Mouse (Mus musculus) heart, adult 8-10 months (tissue): ENCODE measurements around the gene Il11. TPM values are rescaled to one million over a fixed set of nuclear protein-coding genes. Genes with fewer than 3 reads are reported as not detected.

ENCODE experiments used
- DNase-seq: peaks from one replicate; pipeline ENCODE4 v3.0.0; 2022; ENCODE audit warnings: low spot score
- total RNA-seq, 4 experiments: library from RNA; stranded (reverse); gene quantifications; 2 replicates each; pipeline ENCODE4 v1.2.4; 2022

The Il11 gene
- total RNA-seq, 4 experiments from 2014 or later: 0.19 TPM; not detected in 3

GRCm38 (mm10) chr7:4788499-4789435, 6.1 kb upstream of the Il11 start:
- peak; percentile 19 for DNase-seq

- no peak for DNase-seq
Measured at GRCm38 (mm10) chr7:4783667-4784268, 1.1 kb upstream of the Il11 start.

- no peak for DNase-seq
Measured at GRCm38 (mm10) chr7:4782130-4782529, 529 bp downstream of the Il11 start.

GRCm38 (mm10) chr7:4779921-4780320, 2.7 kb downstream of the Il11 start:
- no peak for DNase-seq

- no peak for DNase-seq
Measured at GRCm38 (mm10) chr7:4777851-4778637, 4.6 kb downstream of the Il11 start.

GRCm38 (mm10) chr7:4776861-4777830, 5.5 kb downstream of the Il11 start:
- DNase-seq: peak; percentile 24

- no peak for DNase-seq
Measured at GRCm38 (mm10) chr7:4776131-4776530, 6.5 kb downstream of the Il11 start.

- no peak for DNase-seq
Measured at GRCm38 (mm10) chr7:4771202-4771601, 11.5 kb downstream of the Il11 start, which contains the start of gene Fam71e2. Gene Fam71e2, minus strand, starts transcription at chr7:4771302.

GRCm38 (mm10) chr7:4764946-4765710, 17.5 kb downstream of the Il11 start:
- no peak for DNase-seq

- DNase-seq: no peak
Measured at GRCm38 (mm10) chr7:4759670-4760069, 23.0 kb downstream of the Il11 start.

GRCm38 (mm10) chr7:4752821-4753570, 29.7 kb downstream of the Il11 start, which contains the start of gene Cox6b2:
Gene Cox6b2, minus strand, starts transcription at chr7:4753094.
- peak; percentile 11 for DNase-seq

GRCm38 (mm10) chr7:4751971-4752820, 30.5 kb downstream of the Il11 start:
- no peak for DNase-seq

- no peak for DNase-seq
Measured at GRCm38 (mm10) chr7:4749169-4749568, 33.5 kb downstream of the Il11 start.

GRCm38 (mm10) chr7:4748321-4748720, 34.3 kb downstream of the Il11 start:
- DNase-seq: no peak

GRCm38 (mm10) chr7:4747156-4747899, 35.3 kb downstream of the Il11 start:
- no peak for DNase-seq

- no peak for DNase-seq
Measured at GRCm38 (mm10) chr7:4746326-4746980, 36.2 kb downstream of the Il11 start.

- DNase-seq: no peak
Measured at GRCm38 (mm10) chr7:4744886-4745285, 37.8 kb downstream of the Il11 start.
